Mouse (Mus musculus) left cerebral cortex, adult 2 months (tissue): Measurements from ENCODE around the gene Dpy19l1. TPM values are rescaled to one million over a fixed set of nuclear protein-coding genes. Genes with fewer than 3 reads are reported as not detected.
A peak's percentile ranks its signal among the peaks of the same experiment; 100 is the strongest.

Experiments used
- DNase-seq, 2 experiments: peaks; one replicate each; pipeline ENCODE4 v3.0.0; 2021 to 2022; ENCODE audit warnings: low spot score in 2 of 2, mixed read lengths in 1 of 2; ENCODE audit errors: extremely low spot score in 1 of 2
- H3K27ac ChIP-seq: fragments of 200-600 bp; 2 replicates; pipeline ENCODE4 v1.8.1; 2022
- H3K4me3 ChIP-seq: fragments of 200-600 bp; 2 replicates; pipeline ENCODE4 v1.8.1; 2022
- CTCF ChIP-seq: fragments of 200-600 bp; IDR thresholded peaks from 2 replicates; pipeline ENCODE4 v1.8.1; 2022; ENCODE audit warnings: antibody characterized with exemption, mild to moderate bottlenecking, moderate library complexity
- intact Hi-C: fragments of 180-260 bp; cut with DNase I; formaldehyde crosslinking; loops from one replicate; pipeline ENCODE4 v1.15.1; 2025
- total RNA-seq, 2 experiments: library from RNA; stranded (reverse); gene quantifications; 2 replicates each; pipeline ENCODE4 v1.2.3; 2021

Gene Dpy19l1
- total RNA-seq, 2 experiments from 2014 or later: 74.8 to 79.6 TPM

GRCm38 (mm10) chr9:24504381-24504780, 1.4 kb upstream of the Dpy19l1 start:
- Histone ChIP-seq H3K27ac (no peak overlapping the region), H3K4me3 (no peak overlapping the region)
- DNase-seq: no peak
- TF ChIP-seq CTCF: no peak; the same call in 1 of the 2 replicates
- intact Hi-C loops: loop anchor here (5.0 to 10.0 kb wide), 6 partner anchors 292 to 1280 kb away; partner anchors contain the start of gene Bmper

DNA sequence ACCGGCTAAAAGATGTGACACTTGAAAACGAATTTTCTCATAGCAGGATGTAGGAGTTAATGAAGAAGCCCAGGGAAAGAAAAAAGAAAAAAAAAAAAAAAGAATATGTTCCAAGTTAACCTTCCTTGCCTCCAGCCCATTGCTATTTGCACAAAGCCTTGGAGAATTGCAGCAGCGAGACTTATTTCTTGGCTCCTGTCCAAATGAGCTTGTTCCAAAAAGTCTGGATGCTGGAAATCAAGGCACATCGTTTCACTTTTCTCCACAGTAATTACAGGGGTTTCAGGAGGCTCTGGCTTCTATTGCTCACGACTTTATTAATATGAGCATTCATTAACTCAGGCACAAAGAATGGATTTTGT, 899 bp upstream of the Dpy19l1 start:
- H3K27ac ChIP-seq: peak overlapping the region; percentile 82
- H3K4me3 ChIP-seq: peak overlapping the region; percentile 77
- intact Hi-C loops: loop anchor here (2.0 to 10.0 kb wide), 7 partner anchors 159 to 1279 kb away; partner anchors contain the start of gene Bmper
- TF ChIP-seq CTCF: no peak
- DNase-seq: no peak

GRCm38 (mm10) chr9:24502571-24503004, 352 bp downstream of the Dpy19l1 start:
- Histone ChIP-seq H3K4me3 (peak overlapping the region; percentile 77), H3K27ac (peak overlapping the region; percentile 78)
- peak in 1 of 2 experiments; percentile 38 for DNase-seq
- intact Hi-C loops: loop anchor here (2.0 to 10.0 kb wide), 7 partner anchors 158 to 1278 kb away; partner anchors contain the start of gene Bmper
- TF ChIP-seq CTCF: no peak

- Histone ChIP-seq H3K27ac (peak overlapping the region; percentile 21; the same call in 1 of the 2 replicates), H3K4me3 (peak overlapping the region; percentile 77)
- DNase-seq: no peak
- TF ChIP-seq CTCF: no peak; the same call in 1 of the 2 replicates
- intact Hi-C loops: loop anchor here (2.0 to 10.0 kb wide), 7 partner anchors 157 to 1277 kb away; partner anchors contain the start of gene Bmper
These were observed 1.3 kb downstream of the Dpy19l1 start for GRCm38 (mm10) chr9:24501618-24502017.

- Histone ChIP-seq H3K4me3 (no peak overlapping the region), H3K27ac (no peak overlapping the region)
- no peak for TF ChIP-seq CTCF
- intact Hi-C loops: no loop called here
- DNase-seq: no peak
These were observed 6.7 kb downstream of the Dpy19l1 start for GRCm38 (mm10) chr9:24496226-24496625.

DNA sequence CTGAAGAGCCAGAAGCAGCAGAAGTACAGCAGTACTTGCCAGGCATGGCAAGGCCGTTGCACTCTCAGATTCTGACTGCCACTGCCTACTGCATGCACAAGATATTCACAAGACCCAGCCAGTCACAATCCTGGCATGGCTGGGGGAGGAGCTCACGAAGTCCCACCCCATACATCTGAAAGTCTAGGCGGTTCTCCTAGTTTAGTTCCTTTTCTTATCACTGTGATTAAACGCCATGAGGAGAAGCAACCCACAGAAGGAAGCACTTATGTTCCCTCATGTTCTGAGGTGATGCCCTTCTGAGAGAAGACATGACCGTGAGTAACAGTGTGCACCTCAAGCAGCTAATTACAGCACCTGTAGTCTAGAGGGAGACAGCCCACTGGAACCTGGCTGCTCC, 12.4 kb downstream of the Dpy19l1 start:
- H3K4me3 ChIP-seq: no peak overlapping the region
- intact Hi-C loops: no loop called here
- TF ChIP-seq CTCF: no peak
- no peak overlapping the region for H3K27ac ChIP-seq
- DNase-seq: no peak

DNA sequence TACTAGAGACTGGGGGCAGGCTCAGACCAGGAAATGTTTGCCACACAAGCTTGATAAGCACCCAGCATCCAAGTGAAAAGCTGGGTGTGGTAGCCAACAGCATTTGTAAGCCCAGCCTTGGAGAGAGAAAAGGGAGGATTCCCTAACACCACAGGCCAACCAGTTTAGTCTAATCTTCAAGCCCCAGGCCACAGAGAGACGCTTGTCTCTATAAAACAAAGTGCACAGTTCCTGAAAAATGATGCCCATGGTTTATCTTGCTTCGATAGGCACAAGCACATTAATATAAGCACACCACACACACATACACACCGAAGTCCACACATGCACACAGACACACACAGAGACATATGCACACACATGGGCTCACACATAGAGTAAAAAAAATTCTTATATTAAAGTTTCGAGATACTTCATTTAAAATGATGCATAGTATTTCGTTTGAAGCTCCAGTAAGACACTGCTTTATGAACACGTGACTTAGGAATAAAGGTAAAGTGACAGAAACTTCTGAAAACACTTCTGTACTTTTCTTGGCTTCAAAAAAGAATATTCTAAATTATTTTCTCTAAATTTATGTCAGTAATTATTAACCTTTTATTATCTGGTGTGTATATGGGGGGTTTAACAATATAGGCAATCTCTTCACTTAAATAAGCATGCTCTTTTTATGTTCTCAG, 14.4 kb downstream of the Dpy19l1 start:
- no peak overlapping the region for H3K4me3 ChIP-seq
- DNase-seq: no peak
- no peak overlapping the region for H3K27ac ChIP-seq
- no peak for TF ChIP-seq CTCF
- intact Hi-C loops: no loop called here

GRCm38 (mm10) chr9:24482375-24482774, 20.6 kb downstream of the Dpy19l1 start:
- no peak for DNase-seq
- no peak overlapping the region for H3K4me3 ChIP-seq
- no peak for TF ChIP-seq CTCF
- intact Hi-C loops: no loop called here
- H3K27ac ChIP-seq: no peak overlapping the region

DNA sequence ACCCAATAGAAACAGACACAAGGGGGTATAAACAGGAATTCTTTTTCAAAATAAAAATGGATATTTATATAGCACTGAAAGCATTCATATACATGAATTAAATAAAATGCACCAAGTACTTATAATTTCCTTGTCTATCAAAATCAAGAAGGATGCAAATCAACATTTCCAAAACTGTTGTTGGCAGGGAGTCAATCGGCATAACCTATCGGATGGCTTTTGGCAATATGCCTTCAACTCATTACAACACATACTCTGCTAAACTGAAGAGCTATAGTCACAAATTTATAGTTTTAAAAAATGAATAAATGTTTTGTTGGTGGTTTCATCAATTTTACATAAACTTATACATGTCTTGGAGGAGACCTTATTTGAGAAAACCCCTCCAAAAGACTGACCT, 25.7 kb downstream of the Dpy19l1 start:
- TF ChIP-seq CTCF: no peak
- DNase-seq: no peak
- Histone ChIP-seq H3K27ac (no peak overlapping the region), H3K4me3 (no peak overlapping the region)
- intact Hi-C loops: no loop called here

DNA sequence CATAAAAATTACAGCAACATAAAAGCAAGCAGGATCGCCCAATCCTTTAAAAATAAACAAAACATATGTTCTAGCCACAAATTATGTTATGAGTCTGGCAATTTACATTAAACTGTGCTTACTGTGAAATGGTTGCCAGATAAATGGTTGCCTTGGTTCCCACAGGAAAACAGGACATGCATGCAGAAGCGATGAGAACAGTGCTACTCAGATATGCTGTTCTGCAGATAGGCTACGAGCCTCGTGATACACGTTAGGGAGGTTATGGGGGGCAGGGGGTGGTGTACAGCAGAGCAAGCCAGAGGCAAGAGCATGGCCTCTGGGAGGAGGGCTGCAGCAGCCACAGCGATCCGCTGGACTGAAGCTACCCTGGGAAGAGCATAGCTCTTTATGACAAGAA, 29.1 kb downstream of the Dpy19l1 start:
- no peak for TF ChIP-seq CTCF
- H3K4me3 ChIP-seq: no peak overlapping the region
- intact Hi-C loops: no loop called here
- DNase-seq: no peak
- no peak overlapping the region for H3K27ac ChIP-seq

DNA sequence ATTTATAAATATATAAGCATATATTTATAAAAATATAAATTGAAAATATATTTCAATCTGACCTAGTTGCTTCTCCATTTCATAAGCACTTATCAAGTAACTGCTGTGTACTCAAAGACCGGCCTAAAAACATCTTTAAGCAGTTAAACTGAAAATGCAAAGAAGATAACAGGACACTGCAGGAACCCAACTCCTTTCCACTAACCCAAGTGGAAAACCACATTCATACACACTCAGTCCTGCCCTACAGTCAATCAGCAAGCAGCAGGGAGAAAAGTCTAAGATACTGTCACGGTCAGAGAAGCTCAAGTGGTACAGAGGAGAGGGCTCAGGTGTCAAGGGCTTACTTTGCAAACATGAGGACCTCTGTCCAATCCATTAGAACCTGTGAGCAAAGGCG, 30.4 kb downstream of the Dpy19l1 start:
- intact Hi-C loops: no loop called here
- no peak overlapping the region for H3K27ac ChIP-seq
- no peak overlapping the region for H3K4me3 ChIP-seq
- TF ChIP-seq CTCF: no peak
- no peak for DNase-seq

GRCm38 (mm10) chr9:24470166-24470565, 32.8 kb downstream of the Dpy19l1 start:
- DNase-seq: no peak
- intact Hi-C loops: no loop called here
- H3K4me3 ChIP-seq: no peak overlapping the region
- no peak overlapping the region for H3K27ac ChIP-seq
- no peak for TF ChIP-seq CTCF

DNA sequence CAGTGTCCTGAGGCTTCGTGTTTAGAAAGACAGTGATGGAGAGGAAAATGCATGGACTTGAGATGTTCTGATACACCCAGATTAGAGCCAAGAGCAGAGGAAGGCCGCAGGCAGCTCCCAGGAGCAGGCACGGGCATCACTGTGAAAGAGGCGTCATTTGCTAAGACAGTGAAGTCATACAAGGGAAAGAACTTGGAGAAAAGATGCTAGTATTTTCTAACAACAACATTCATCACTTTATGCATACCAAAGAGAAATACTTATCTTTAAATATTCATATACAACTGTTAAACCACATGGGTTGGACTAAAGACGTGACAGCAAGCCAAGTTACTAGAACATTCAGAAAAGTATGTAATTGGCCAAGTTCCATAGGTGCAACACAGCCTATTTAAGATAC, 35.8 kb downstream of the Dpy19l1 start:
- intact Hi-C loops: no loop called here
- Histone ChIP-seq H3K4me3 (no peak overlapping the region), H3K27ac (no peak overlapping the region)

More for the DNA sequence above, 35.8 kb downstream of the Dpy19l1 start:
- no peak for DNase-seq
- TF ChIP-seq CTCF: no peak
